10 mouse cellular contexts compared by ENCODE assay signal in the genomic region with DNA sequence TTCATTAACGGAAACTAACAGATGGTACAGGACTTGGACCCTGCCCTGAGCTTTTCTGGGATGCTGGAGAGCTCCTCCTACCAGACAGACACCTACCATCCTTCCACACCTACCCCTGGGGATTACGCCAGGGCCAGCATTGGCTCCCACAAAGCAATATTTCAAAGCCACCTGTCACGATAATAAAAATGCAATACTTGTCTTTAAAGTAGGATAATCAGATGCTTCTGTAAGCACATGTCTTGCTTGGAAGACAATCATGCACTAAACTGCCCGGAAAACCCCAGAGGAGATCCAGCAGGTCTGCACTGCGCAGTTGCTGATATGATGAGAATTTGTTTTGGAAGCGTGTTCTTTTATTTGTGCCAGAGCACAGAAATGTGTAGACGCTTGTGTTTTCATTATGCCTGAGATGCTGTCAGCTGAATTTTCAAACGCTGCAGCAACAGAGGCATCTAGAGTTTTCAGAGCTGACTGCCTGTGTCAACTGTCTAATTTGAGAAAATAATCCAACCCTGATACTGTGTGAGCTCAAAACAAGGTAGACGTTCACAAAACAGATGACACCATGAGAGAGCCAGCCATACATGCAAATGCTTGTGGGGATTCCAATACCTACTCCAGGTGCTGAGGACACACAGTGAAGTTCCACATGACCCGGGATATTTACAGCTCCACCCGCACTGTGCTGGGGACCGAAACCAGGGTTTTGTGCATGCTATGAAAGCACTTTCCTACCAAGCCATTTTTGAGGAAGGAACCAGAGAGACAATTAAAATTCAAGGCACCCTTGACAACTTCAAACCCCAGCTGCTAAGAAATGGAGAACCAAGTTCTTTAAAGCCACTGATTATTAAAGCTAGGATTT. TPM values are rescaled to one million over a fixed set of nuclear protein-coding genes. Genes with fewer than 3 reads are reported as not detected.
A peak's percentile ranks its signal among the peaks of the same experiment; 100 is the strongest.
DNase-seq lines count a peak whose midpoint lies in the region; ATAC-seq and TF ChIP-seq lines count a peak whose summit lies in the region.
"Had no signal": no experiment of that assay in that cellular context is flagged by ENCODE, and none has a peak within 500 bp of the region (broad histone marks: within the 10 kb centered on the region; RNA-seq: fewer than 3 reads in every experiment).

No protein-coding gene starts in this region.

- H3K4me1 ChIP-seq in lung, postnatal 0 days (ENCODE audit: insufficient read depth, low read depth, low read length) = peaks cover 25% of the 10 kb centered on the region
- 0 out of 2 replicates have a peak, but pooled peaks cover 4% of the 10 kb centered on the region for H3K4me1 ChIP-seq in midbrain, embryonic 15.5 days
- H3K4me1 ChIP-seq in limb, embryonic 10.5 days = peaks cover 7% of the 10 kb centered on the region

- DNase-seq in gastrocnemius, adult 2 months = peak; percentile 36
- no peak for DNase-seq in gastrocnemius, postnatal 36 days
- no peak for DNase-seq in lung, postnatal 0 days (ENCODE audit: low spot score)
- no peak for DNase-seq in lung, postnatal 25 days (ENCODE audit: low spot score)
- DNase-seq in limb, embryonic 10.5 days (ENCODE audit: low spot score) = no peak
- DNase-seq in embryo, embryonic 9.5 days (ENCODE audit: extremely low spot score) = no peak
- DNase-seq: kidney, postnatal 4 days; lung, adult 2 months had no signal

- intact Hi-C loops in gastrocnemius, adult 2 months (cut with DNase I) = no loop called here
- intact Hi-C loops in gastrocnemius, postnatal 36 days (cut with DNase I) = no loop called here

- no peak overlapping the region for H3K9ac ChIP-seq in lung, postnatal 0 days (replicated peaks; ENCODE audit: low read depth)
- no peak overlapping the region for H3K9ac ChIP-seq in midbrain, embryonic 15.5 days

- no peak overlapping the region; the same call in 1 of the 2 replicates for H3K27ac ChIP-seq in gastrocnemius, adult 2 months
- peak overlapping the region; percentile 73; the same call in 1 of the 2 replicates for H3K27ac ChIP-seq in lung, postnatal 0 days (ENCODE audit: low read length)
- peak overlapping the region; percentile 15; the same call in 1 of the 2 replicates for H3K27ac ChIP-seq in midbrain, embryonic 15.5 days
- H3K27ac ChIP-seq in limb, embryonic 10.5 days = no peak overlapping the region

- H3K27me3 ChIP-seq in lung, postnatal 0 days (replicated peaks; ENCODE audit: insufficient read depth, low read length) = no peaks in the 10 kb centered on the region
- no peaks in the 10 kb centered on the region for H3K27me3 ChIP-seq in midbrain, embryonic 15.5 days (replicated peaks)
- H3K27me3 ChIP-seq in limb, embryonic 10.5 days (ENCODE audit: low read depth, poor library complexity, severe bottlenecking) = no peaks in the 10 kb centered on the region

- TF ChIP-seq EP300 in lung, postnatal 0 days (IDR thresholded peaks at IDR 0.05) = no peak

- no peaks in the 10 kb centered on the region for H3K9me3 ChIP-seq in lung, postnatal 0 days (ENCODE audit: low read length)
- H3K9me3 ChIP-seq in midbrain, embryonic 15.5 days = no peaks in the 10 kb centered on the region
- no peaks in the 10 kb centered on the region for H3K9me3 ChIP-seq in limb, embryonic 10.5 days (replicated peaks)

- 70% methylated on average over 12 of the region's 12 CpGs for WGBS in lung, postnatal 0 days
- 65% methylated on average over 12 of the region's 12 CpGs for WGBS in midbrain, embryonic 15.5 days
- 91% methylated on average over 12 of the region's 12 CpGs for WGBS in limb, embryonic 10.5 days

- ATAC-seq in lung, postnatal 0 days = no peak
- peak; percentile 57 for ATAC-seq in granulocyte monocyte progenitor cell, adult 5-6 weeks (replicated peaks; ENCODE audit: poor library complexity, severe bottlenecking)
- peak; percentile 68; the same call in 1 of the 2 replicates for ATAC-seq in midbrain, embryonic 15.5 days (replicated peaks)

- H3K4me3 ChIP-seq in gastrocnemius, adult 2 months = no peak overlapping the region
- no peak overlapping the region for H3K4me3 ChIP-seq in lung, postnatal 0 days (ENCODE audit: low read depth, low read length)
- no peak overlapping the region for H3K4me3 ChIP-seq in midbrain, embryonic 15.5 days
- H3K4me3 ChIP-seq in limb, embryonic 10.5 days = no peak overlapping the region

- H3K36me3 ChIP-seq in lung, postnatal 0 days (ENCODE audit: insufficient read depth, low read length) = no peaks in the 10 kb centered on the region
- no peaks in the 10 kb centered on the region for H3K36me3 ChIP-seq in midbrain, embryonic 15.5 days (replicated peaks)
- H3K36me3 ChIP-seq in limb, embryonic 10.5 days = no peaks in the 10 kb centered on the region

- no peak overlapping the region for H3K4me2 ChIP-seq in lung, postnatal 0 days (replicated peaks; ENCODE audit: low read depth, low read length)
- H3K4me2 ChIP-seq in midbrain, embryonic 15.5 days = no peak overlapping the region

- TF ChIP-seq CTCF in gastrocnemius, adult 2 months (IDR thresholded peaks at IDR 0.05) = no peak
- TF ChIP-seq CTCF in lung, postnatal 0 days (IDR thresholded peaks at IDR 0.05) = no peak

RNA-seq across cellular contexts. Expression of a gene that starts 11.4 kb away (rescaled TPM):
- total RNA-seq in gastrocnemius, adult 2 months (2021) = under 1 TPM; 0.20 to 0.31 TPM
- total RNA-seq in gastrocnemius, postnatal 36 days (2021) = under 1 TPM; 0.28 to 0.37 TPM
- 3.2 and 4.7 TPM in 2 replicates for polyA plus RNA-seq in lung, postnatal 0 days (2015; fragmentation: Nextera tagmentation; extraction: Ambion mirVana)
- total RNA-seq in granulocyte monocyte progenitor cell, adult 5-6 weeks (2014; fragmentation: Nextera tagmentation) = not detected in 2 replicates
- total RNA-seq in granulocyte monocyte progenitor cell, adult 5-6 weeks (2017) = 0.13 TPM in 1 of 2 replicates, not detected in the other
- 1.8 and 1.9 TPM in 2 replicates for polyA plus RNA-seq in midbrain, embryonic 15.5 days (2015; fragmentation: Nextera tagmentation; extraction: Ambion mirVana)
- polyA plus RNA-seq in limb, embryonic 10.5 days (2016; fragmentation: Nextera tagmentation; extraction: Ambion mirVana) = 0.95 and 1.1 TPM in 2 replicates

Comparison
In these comparisons a context has a peak if more than half of its experiments do, and no peak if none do; other contexts are left out.
1. H3K27ac ChIP-seq: peak in lung, postnatal 0 days (single experiment) and midbrain, embryonic 15.5 days (single experiment); none in gastrocnemius, adult 2 months (single experiment) and limb, embryonic 10.5 days (single experiment).